Mouse (Mus musculus): ENCODE results near the gene Cep83.
A peak's percentile ranks its signal among the peaks of the same experiment; 100 is the strongest.
"Not testable (repeated sequence)": the region's sequence is repeated elsewhere in the genome, so short reads cannot be mapped to it uniquely, and the experiment has no call there.

Gene Cep83

GRCm38 (mm10) chr10:94688420-94689175, at the start of gene Cep83:
Gene Cep83, plus strand, starts transcription at chr10:94688654.
- peak; percentile 96 for DNase-seq

GRCm38 (mm10) chr10:94639281-94639680, 49.2 kb upstream of the Cep83 start:
- DNase-seq: no peak

- no peak for DNase-seq
These were observed 48.4 kb upstream of the Cep83 start for GRCm38 (mm10) chr10:94640067-94640466.

GRCm38 (mm10) chr10:94664036-94664435, 24.4 kb upstream of the Cep83 start:
- no peak for DNase-seq

GRCm38 (mm10) chr10:94664455-94664854, 24.0 kb upstream of the Cep83 start:
- no peak for DNase-seq

- no peak for DNase-seq
These were observed 20.3 kb upstream of the Cep83 start for GRCm38 (mm10) chr10:94668147-94668546.

GRCm38 (mm10) chr10:94687801-94688419, 544 bp upstream of the Cep83 start:
- no peak for DNase-seq

GRCm38 (mm10) chr10:94689176-94689510, 689 bp downstream of the Cep83 start:
- DNase-seq: no peak

GRCm38 (mm10) chr10:94690376-94690775, 1.9 kb downstream of the Cep83 start:
- DNase-seq: no peak

GRCm38 (mm10) chr10:94692163-94692562, 3.7 kb downstream of the Cep83 start:
- no peak for DNase-seq

GRCm38 (mm10) chr10:94705643-94706258, 17.3 kb downstream of the Cep83 start:
- no peak for DNase-seq

- no peak for DNase-seq
These were observed 18.2 kb downstream of the Cep83 start for GRCm38 (mm10) chr10:94706695-94707094.

GRCm38 (mm10) chr10:94709622-94710319, 21.3 kb downstream of the Cep83 start:
- peak; percentile 31 for DNase-seq

- no peak for DNase-seq
These were observed 21.9 kb downstream of the Cep83 start for GRCm38 (mm10) chr10:94710320-94710695.

GRCm38 (mm10) chr10:94720300-94720699, 31.8 kb downstream of the Cep83 start:
- no peak for DNase-seq

- DNase-seq: not testable (repeated sequence)
These were observed 39.6 kb downstream of the Cep83 start for GRCm38 (mm10) chr10:94728053-94728452.

- DNase-seq: no peak
These were observed 42.0 kb downstream of the Cep83 start for GRCm38 (mm10) chr10:94730445-94730844.

- DNase-seq: no peak
These were observed 46.4 kb downstream of the Cep83 start for GRCm38 (mm10) chr10:94734829-94735228.

- DNase-seq: no peak
These were observed 51.8 kb downstream of the Cep83 start for GRCm38 (mm10) chr10:94740221-94740620.

- no peak for DNase-seq
These were observed 53.0 kb downstream of the Cep83 start for GRCm38 (mm10) chr10:94741459-94741858.

GRCm38 (mm10) chr10:94747011-94747410, 58.6 kb downstream of the Cep83 start:
- no peak for DNase-seq

- no peak for DNase-seq
These were observed 83.0 kb downstream of the Cep83 start for GRCm38 (mm10) chr10:94771496-94771895.

- no peak for DNase-seq
These were observed 89.1 kb downstream of the Cep83 start for GRCm38 (mm10) chr10:94777576-94777975.

GRCm38 (mm10) chr10:94779319-94779718, 90.9 kb downstream of the Cep83 start:
- no peak for DNase-seq
